Mouse (Mus musculus): ENCODE measurements at regions not wholly inside any gene's neighbourhood (a gene's known extent, or its start where the extent isn't known, plus 50 kb on each side); places are given as distances from the start of the nearest gene placed in this dataset.
"Not testable (repeated sequence)": the region's sequence is repeated elsewhere in the genome, so short reads cannot be mapped to it uniquely, and the experiment has no call there.

DNA sequence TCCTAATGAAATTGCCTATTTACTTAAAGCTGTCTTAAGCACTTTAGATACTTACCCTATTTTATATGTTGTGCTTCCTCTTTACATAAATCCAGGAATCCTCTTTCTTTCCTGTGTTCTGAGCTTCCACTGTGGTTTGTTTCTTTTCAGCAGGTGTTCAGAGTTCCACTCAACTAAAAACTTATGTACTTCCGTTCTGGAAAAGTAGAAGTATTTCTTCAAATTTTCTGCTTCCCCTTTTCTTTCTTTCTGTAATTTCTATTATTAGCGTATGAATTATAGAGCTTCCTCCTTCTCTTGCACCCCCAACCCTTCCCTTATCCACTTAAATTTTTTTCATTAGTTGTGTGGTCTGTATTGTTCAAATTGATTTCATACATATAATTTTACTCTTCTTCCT is 165.8 kb upstream of the Nudt12 start:
- DNase-seq = no peak

DNA sequence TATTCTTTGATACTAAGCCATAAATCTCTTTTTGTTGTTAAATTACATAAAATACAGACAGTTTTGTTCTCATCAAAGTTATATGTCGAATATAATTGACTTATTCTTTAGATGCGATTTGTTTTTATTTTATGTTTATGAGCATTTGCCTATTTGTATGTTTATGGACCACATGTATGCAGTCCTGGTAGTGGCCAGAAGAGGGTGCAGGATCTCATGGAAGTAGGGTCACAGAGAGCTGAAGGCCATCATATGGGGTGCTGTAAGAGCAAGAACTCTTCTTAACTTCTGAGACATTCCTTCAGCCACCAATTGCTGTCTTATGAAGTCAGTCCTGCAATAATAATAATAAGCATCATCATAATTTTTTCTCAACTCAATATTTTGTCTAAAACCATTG is 143.2 kb upstream of the Nudt12 start:
- no peak for DNase-seq

DNA sequence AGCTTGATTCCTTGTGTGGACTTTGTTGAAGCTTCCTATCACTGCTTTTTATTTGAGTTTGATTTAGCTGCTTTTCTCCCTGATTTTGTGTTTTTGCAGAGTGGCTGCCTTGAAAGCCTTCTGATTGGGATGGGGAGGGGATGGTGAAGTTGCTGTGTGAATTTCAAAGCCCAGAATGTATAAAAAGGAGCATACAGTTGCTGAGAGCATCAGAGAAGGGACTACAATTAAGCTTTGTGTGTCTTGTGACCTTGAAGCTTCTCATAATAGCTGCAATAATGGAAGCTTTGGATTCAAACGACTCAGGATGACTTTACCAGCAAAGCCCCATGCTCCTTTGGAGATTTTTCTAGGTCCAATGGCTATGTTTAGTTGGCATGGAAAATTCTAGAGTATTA is 130.6 kb upstream of the Nudt12 start:
- DNase-seq = no peak

DNA sequence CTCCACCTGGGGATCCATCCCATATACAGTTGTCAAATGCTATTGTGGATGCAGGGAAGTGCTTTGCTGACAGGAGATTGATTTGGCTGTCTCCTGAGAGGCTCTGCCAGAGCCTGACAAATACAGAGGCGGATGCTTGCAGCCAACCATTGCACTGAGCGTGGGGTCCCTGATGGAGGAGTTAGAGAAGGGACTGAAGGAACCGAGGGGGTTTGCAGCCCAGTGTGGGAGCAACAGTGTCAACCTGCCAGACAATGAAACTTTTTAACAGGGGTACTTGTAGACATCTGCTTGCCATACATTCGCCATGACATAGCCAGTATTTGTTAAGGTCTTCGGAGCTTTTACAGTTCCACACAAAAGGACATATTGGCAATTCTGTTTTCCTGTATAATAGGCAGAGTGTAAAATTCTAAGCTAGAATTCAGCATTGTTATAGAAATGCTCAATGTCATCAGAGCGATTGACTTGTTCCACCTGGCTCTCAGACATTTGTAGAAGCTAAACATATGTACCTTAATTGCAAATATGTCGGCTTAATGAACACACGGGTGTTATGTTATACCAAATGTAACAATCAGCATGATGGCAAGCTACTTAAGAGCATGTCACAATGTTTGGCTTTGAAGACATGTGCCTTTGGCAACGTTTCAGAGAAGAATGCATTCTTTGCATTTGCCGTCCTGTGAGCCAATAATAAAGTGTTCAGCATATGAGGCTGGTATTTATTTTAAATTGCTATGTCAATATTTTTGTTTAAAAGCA is 130.0 kb upstream of the Nudt12 start:
- DNase-seq = no peak

DNA sequence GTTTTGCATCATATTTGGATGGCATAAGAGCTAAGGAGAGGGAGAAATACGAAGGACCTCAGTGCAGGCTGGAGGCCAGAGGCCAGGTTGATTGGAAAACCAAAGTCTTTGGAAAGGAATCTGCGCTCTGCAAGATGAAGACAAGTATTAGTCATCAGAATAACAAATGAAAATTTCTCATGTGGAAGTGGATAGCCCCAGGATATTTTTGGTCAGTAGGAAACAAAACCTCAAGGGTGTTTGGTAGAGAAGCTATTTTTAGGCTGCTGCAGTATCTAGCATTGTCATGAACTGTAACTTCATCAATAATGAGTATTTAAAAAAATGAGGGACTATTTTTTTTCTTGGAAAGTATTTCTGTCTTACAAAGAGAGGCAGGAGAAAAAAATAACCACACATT is 125.6 kb upstream of the Nudt12 start:
- no peak for DNase-seq

DNA sequence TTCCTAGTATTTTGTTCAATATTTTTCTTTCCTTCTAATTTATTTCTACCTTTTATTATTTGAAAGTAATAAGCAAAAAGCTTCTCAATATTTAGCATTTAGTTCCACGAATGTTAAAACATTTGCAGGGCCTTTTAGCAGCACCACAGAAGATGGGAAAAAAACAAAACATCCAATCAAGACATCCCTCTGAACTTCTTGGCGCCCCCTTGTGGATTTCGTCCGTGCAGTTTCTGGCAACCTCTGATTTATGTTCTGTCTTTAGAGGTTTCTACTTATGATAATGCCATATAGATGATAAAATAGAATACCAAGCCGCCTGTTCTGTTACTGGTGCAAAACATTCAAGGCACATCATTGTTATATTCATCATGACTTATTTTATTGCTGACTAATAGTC is 86.2 kb upstream of the Nudt12 start:
- DNase-seq = peak; percentile 38

DNA sequence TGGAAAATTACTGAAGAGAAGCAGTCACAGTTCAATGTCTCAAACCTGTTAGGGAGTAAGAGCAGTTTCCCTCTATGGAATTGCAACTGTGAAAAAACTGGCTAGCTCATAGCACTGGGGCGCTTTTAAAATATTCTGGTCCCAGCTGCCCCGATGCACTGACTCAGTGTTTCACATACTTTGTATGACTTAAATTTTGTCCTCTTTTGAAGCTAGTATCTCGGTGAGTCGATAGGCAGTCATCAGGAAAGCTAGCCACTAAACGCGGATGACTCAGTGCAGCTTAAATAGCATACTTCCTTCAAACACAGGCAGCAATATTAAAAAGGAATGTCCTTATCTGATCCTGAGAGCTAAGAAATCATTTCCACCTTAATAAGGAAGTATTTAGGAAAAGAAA is 63.7 kb upstream of the Nudt12 start:
- DNase-seq = not testable (repeated sequence)

DNA sequence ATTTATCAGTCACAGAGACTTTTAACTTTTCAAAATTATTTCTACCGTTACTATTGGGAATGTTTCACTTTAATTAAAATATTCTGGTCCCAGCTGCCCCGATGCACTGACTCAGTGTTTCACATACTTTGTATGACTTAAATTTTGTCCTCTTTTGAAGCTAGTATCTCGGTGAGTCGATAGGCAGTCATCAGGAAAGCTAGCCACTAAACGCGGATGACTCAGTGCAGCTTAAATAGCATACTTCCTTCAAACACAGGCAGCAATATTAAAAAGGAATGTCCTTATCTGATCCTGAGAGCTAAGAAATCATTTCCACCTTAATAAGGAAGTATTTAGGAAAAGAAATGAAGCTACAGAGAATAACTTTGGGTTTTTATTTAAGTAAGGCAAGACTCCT is 63.2 kb upstream of the Nudt12 start:
- not testable (repeated sequence) for DNase-seq
